16 mouse cellular contexts compared by ENCODE assay signal in the genomic region with DNA sequence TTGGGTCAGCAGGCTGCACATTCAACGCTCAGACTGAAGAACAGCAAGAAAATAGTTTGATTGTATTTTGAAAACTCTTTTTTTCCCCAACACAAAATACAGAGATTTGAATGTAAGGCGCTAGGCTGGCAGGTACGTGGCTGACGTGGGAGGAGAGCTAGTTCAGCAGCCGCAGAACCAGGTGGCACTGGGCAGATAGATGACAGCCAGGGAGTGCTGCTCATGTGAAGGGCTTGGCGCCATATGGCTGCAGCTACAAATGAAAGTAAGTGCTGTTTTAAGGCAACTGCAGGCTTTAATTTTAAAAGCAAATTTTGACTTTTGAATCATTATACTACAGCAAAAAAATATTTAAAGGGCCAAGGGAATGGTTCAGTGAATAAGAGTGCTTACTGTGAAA. TPM values are rescaled to one million over a fixed set of nuclear protein-coding genes. Genes with fewer than 3 reads are reported as not detected.
DNase-seq lines count a peak whose midpoint lies in the region; ATAC-seq lines count a peak whose summit lies in the region.
"Had no signal": no experiment of that assay in that cellular context is flagged by ENCODE, and none has a peak within 500 bp of the region (broad histone marks: within the 10 kb centered on the region; RNA-seq: fewer than 3 reads in every experiment).

No protein-coding gene starts in this region.

- no peak overlapping the region for H3K27ac ChIP-seq in limb, embryonic 10.5 days
- H3K27ac ChIP-seq in kidney, embryonic 16.5 days (ENCODE audit: low read length), result no peak overlapping the region
- H3K27ac ChIP-seq: limb, embryonic 13.5 days; stomach, embryonic 15.5 days had no signal

- no peaks in the 10 kb centered on the region for H3K9me3 ChIP-seq in limb, embryonic 10.5 days (replicated peaks)
- no peaks in the 10 kb centered on the region for H3K9me3 ChIP-seq in kidney, embryonic 16.5 days (ENCODE audit: low read length)
- H3K9me3 ChIP-seq: limb, embryonic 13.5 days; megakaryocyte, embryonic 14.5 days; stomach, embryonic 15.5 days had no signal

- no peaks in the 10 kb centered on the region for H3K36me3 ChIP-seq in limb, embryonic 10.5 days
- H3K36me3 ChIP-seq in kidney, embryonic 16.5 days (ENCODE audit: insufficient read depth, low read length), result no peaks in the 10 kb centered on the region
- H3K36me3 ChIP-seq: limb, embryonic 13.5 days; stomach, embryonic 15.5 days had no signal

- WGBS in limb, embryonic 10.5 days, result 87% methylated on average over 6 of the region's 6 CpGs
- 79% methylated on average over 6 of the region's 6 CpGs for WGBS in kidney, embryonic 16.5 days

- DNase-seq in layer of hippocampus, adult 11-12 months (ENCODE audit: low spot score), result peak; percentile 72
- DNase-seq in layer of hippocampus, adult 9-10 months (ENCODE audit: low spot score), result no peak
- peak; percentile 25 to 39 for DNase-seq in frontal cortex, postnatal 10 days (ENCODE audit: low spot score in 2 of 2)
- peak; percentile 44 to 61 for DNase-seq in left cerebral cortex, adult 18-20 months (ENCODE audit: low spot score in 2 of 2)
- DNase-seq in right cerebral cortex, postnatal 14 days, result peak; percentile 28
- DNase-seq in limb, embryonic 10.5 days (ENCODE audit: low spot score), result no peak
- no peak for DNase-seq in gastrocnemius, postnatal 4 days (ENCODE audit: low spot score in 2 of 2)
- DNase-seq: adrenal gland, adult 2 months; cerebellum, adult 9-10 months; kidney, postnatal 10 days; liver, postnatal 0 days had no signal

- H3K4me3 ChIP-seq in limb, embryonic 10.5 days, result no peak overlapping the region
- no peak overlapping the region for H3K4me3 ChIP-seq in kidney, embryonic 16.5 days (ENCODE audit: low read length)
- H3K4me3 ChIP-seq: limb, embryonic 13.5 days; megakaryocyte, embryonic 14.5 days; myocyte; stomach, embryonic 15.5 days had no signal

- no peak overlapping the region for H3K4me2 ChIP-seq in kidney, embryonic 16.5 days (replicated peaks; ENCODE audit: low read depth, low read length)
- H3K4me2 ChIP-seq: limb, embryonic 13.5 days; stomach, embryonic 15.5 days had no signal

- H3K4me1 ChIP-seq in limb, embryonic 10.5 days, result no peaks in the 10 kb centered on the region
- peaks cover 8% of the 10 kb centered on the region for H3K4me1 ChIP-seq in kidney, embryonic 16.5 days (ENCODE audit: insufficient read depth, low read length)

- no peak overlapping the region for H3K9ac ChIP-seq in kidney, embryonic 16.5 days (replicated peaks; ENCODE audit: low read length)
- H3K9ac ChIP-seq: limb, embryonic 13.5 days; liver, postnatal 0 days; stomach, embryonic 15.5 days had no signal

- ATAC-seq in kidney, embryonic 16.5 days (ENCODE audit: low FRiP score, low TSS enrichment), result no peak
- ATAC-seq: liver, postnatal 0 days had no signal

- H3K27me3 ChIP-seq in limb, embryonic 10.5 days (ENCODE audit: low read depth, poor library complexity, severe bottlenecking), result no peaks in the 10 kb centered on the region
- H3K27me3 ChIP-seq in kidney, embryonic 16.5 days (ENCODE audit: insufficient read depth, low read length), result no peaks in the 10 kb centered on the region
- H3K27me3 ChIP-seq: limb, embryonic 13.5 days; megakaryocyte, embryonic 14.5 days; stomach, embryonic 15.5 days had no signal

RNA-seq across cellular contexts. Expression of a gene that starts 24.1 kb away (rescaled TPM):
- 1 to 10 TPM; 6.1 to 7.3 TPM for total RNA-seq in left cerebral cortex, adult 18-20 months (2021)
- 1.2 and 2.0 TPM in 2 replicates for polyA plus RNA-seq in limb, embryonic 10.5 days (2016; fragmentation: Nextera tagmentation; extraction: Ambion mirVana)
- polyA plus RNA-seq in kidney, embryonic 16.5 days (2015; fragmentation: Nextera tagmentation; extraction: Ambion mirVana), result 9.1 and 11.5 TPM in 2 replicates
- total RNA-seq in gastrocnemius, postnatal 4 days (2021), result 1 to 10 TPM; 1.8 to 1.9 TPM

Comparison
In these comparisons a context has a peak if more than half of its experiments do, and no peak if none do; other contexts are left out.
1. DNase-seq: peak in layer of hippocampus, adult 11-12 months (single experiment), frontal cortex, postnatal 10 days (2 of 2), left cerebral cortex, adult 18-20 months (2 of 2) and right cerebral cortex, postnatal 14 days (single experiment); none in layer of hippocampus, adult 9-10 months (single experiment), limb, embryonic 10.5 days (single experiment) and gastrocnemius, postnatal 4 days (0 of 2).